Mouse (Mus musculus) heart, embryonic 11.5 days (tissue): ENCODE measurements at regions not wholly inside any gene's neighbourhood (a gene's known extent, or its start where the extent isn't known, plus 50 kb on each side); places are given as distances from the start of the nearest gene placed in this dataset.

ENCODE experiments used
- ATAC-seq: fragments of 200-750 bp; cut with Nextera tagmentation; replicated peaks from 2 replicates; pipeline ENCODE4 v1.8.0; 2017; ENCODE audit warnings: moderate library complexity; ENCODE audit not compliant: insufficient number of reproducible peaks, low FRiP score, low TSS enrichment
- H3K27ac ChIP-seq: fragments of 300-500 bp; sonication (generic); 2 replicates; pipeline ENCODE4 v1.5.1; 2014; ENCODE audit warnings: mild to moderate bottlenecking, low read depth, low read length
- H3K27me3 ChIP-seq: fragments of 300-500 bp; sonication (generic); 2 replicates; pipeline ENCODE4 v1.6.1; 2014; ENCODE audit warnings: mild to moderate bottlenecking, low read length, mixed read lengths; ENCODE audit not compliant: control insufficient read depth, insufficient read depth
- H3K36me3 ChIP-seq: fragments of 300-500 bp; sonication (generic); 2 replicates; pipeline ENCODE4 v1.6.1; 2014; ENCODE audit warnings: mild to moderate bottlenecking, low read length, moderate library complexity, mixed read lengths; ENCODE audit not compliant: control insufficient read depth, insufficient read depth
- H3K4me1 ChIP-seq: fragments of 300-500 bp; sonication (generic); 2 replicates; pipeline ENCODE4 v1.6.1; 2014; ENCODE audit warnings: low read length; ENCODE audit not compliant: control insufficient read depth, insufficient read depth
- H3K4me2 ChIP-seq: fragments of 300-500 bp; sonication (generic); 2 replicates; pipeline ENCODE4 v1.6.1; 2014; ENCODE audit warnings: mild to moderate bottlenecking, moderate library complexity
- H3K4me3 ChIP-seq: fragments of 300-500 bp; sonication (generic); 2 replicates; pipeline ENCODE4 v1.5.1; 2014; ENCODE audit warnings: low read depth, low read length
- H3K9ac ChIP-seq: fragments of 300-500 bp; sonication (generic); 2 replicates; pipeline ENCODE4 v1.6.1; 2014; ENCODE audit warnings: mild to moderate bottlenecking, low read depth, low read length, moderate library complexity
- H3K9me3 ChIP-seq: fragments of 300-500 bp; sonication (generic); replicated peaks from 2 replicates; pipeline ENCODE4 v1.6.1; 2016; ENCODE audit warnings: low read length; ENCODE audit not compliant: control insufficient read depth
- WGBS: fragments of 180-500 bp; shearing (Covaris S2); extraction: QIAGEN DNeasy Blood & Tissue Kit; methylation state at CpG from one replicate; pipeline ENCODE4 v1.1.7; 2014; ENCODE audit not compliant: insufficient replicate concordance; 5-methylcytosine and 5-hydroxymethylcytosine counted together

DNA sequence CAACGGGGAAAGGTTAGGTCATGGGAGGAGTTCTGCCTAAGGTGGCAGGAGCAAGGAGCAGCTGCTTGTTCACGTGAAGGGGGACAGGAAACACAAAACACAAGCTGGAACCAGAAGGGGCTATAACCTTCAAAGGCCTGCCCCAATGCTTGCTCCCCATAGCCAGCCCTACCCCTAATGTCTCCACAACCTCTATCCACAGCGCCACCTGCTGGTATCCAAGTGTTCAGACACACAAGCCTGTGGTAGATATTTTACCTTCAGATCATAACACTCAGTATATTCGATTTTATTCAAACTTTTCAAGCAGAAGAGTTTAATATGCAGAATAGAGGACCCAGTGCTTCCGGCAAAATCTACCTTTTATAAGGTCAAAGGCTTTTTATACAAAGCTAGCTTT lies 124.0 kb downstream of the Tex36 start:
- ATAC-seq: no peak
- H3K27me3 ChIP-seq: no peaks in the 10 kb centered on the region
- H3K9ac ChIP-seq: no peak overlapping the region
- H3K36me3 ChIP-seq: no peaks in the 10 kb centered on the region
- H3K9me3 ChIP-seq: no peaks in the 10 kb centered on the region
- no peak overlapping the region for H3K4me3 ChIP-seq
- H3K4me2 ChIP-seq: no peak overlapping the region
- WGBS: 69% methylated on average over 5 of the region's 5 CpGs
- H3K27ac ChIP-seq: no peak overlapping the region
- peaks cover 6% of the 10 kb centered on the region; the same call in 1 of the 2 replicates for H3K4me1 ChIP-seq

DNA sequence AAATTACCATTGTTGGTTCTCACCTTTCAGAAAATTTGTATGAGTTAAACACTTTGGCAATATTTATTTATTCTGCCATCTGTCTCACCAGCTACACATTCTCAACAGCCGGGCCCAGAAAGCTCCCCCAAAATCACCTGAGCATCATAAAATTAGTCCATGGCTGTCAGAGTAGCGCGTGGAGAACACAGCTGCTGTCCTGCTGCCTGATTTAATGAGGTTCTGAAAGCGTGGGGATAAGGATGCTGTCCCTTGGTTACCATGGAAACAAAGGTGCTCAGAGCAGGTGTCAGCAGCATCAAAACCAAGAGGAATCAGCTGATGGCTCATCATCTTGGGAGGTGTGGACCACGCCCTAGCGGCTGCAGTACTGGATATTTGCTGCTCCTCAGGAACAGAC lies 124.7 kb downstream of the Tex36 start:
- ATAC-seq: no peak
- no peaks in the 10 kb centered on the region for H3K36me3 ChIP-seq
- H3K4me3 ChIP-seq: no peak overlapping the region
- 92% methylated on average over 6 of the region's 6 CpGs for WGBS
- no peak overlapping the region for H3K4me2 ChIP-seq
- H3K9me3 ChIP-seq: no peaks in the 10 kb centered on the region
- H3K4me1 ChIP-seq: peaks cover 6% of the 10 kb centered on the region; the same call in 1 of the 2 replicates
- H3K27ac ChIP-seq: no peak overlapping the region
- H3K9ac ChIP-seq: no peak overlapping the region
- H3K27me3 ChIP-seq: no peaks in the 10 kb centered on the region

DNA sequence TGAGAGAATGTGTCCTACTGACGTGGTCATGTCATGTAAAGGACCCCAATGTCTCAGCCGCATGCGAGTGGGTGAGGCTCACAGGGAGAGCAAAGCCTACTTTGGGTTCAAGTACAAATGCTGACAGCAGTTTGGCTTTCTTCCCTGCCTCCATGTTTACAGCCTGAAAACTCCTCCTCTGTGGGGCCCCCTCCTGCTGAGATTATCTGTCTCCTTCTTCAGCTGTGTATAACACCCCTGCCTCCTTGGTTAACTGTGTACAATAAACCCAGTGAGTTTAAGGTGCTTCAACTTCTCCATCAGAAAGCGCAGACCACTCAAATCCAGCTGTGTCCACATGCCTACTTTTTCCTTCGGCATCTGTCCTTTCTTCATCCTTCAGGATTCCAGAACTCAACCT lies 130.3 kb downstream of the Tex36 start:
- no peak overlapping the region for H3K27ac ChIP-seq
- H3K27me3 ChIP-seq: no peaks in the 10 kb centered on the region
- no peak for ATAC-seq
- 82% methylated on average over 5 of the region's 5 CpGs for WGBS
- no peaks in the 10 kb centered on the region for H3K36me3 ChIP-seq
- no peak overlapping the region for H3K4me3 ChIP-seq
- H3K4me2 ChIP-seq: no peak overlapping the region
- H3K9me3 ChIP-seq: no peaks in the 10 kb centered on the region
- H3K4me1 ChIP-seq: peaks cover 5% of the 10 kb centered on the region; the same call in 1 of the 2 replicates
- H3K9ac ChIP-seq: no peak overlapping the region

DNA sequence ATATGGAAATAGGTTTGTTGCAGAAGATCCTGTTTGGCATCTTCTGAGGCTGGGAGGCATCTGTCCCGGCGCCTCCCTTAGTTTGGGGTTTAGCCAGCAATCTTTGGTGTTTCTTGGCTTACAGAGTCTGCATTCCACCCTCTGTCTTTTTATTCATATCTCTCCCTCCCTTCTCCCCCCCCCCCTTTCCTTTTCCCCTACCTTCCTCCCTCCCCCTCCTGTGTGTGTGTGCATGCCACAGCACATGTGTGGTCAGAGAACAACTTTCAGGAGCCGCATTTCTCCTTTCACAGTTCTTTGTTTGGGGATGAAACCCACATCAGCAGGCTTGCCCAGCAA lies 131.4 kb downstream of the Tex36 start:
- no peaks in the 10 kb centered on the region for H3K36me3 ChIP-seq
- peaks cover 5% of the 10 kb centered on the region; the same call in 1 of the 2 replicates for H3K4me1 ChIP-seq
- H3K27me3 ChIP-seq: no peaks in the 10 kb centered on the region
- no peak for ATAC-seq
- no peak overlapping the region for H3K27ac ChIP-seq
- H3K9ac ChIP-seq: no peak overlapping the region
- H3K9me3 ChIP-seq: no peaks in the 10 kb centered on the region
- no peak overlapping the region for H3K4me2 ChIP-seq
- 61% methylated on average over 3 of the region's 3 CpGs for WGBS
- no peak overlapping the region for H3K4me3 ChIP-seq

DNA sequence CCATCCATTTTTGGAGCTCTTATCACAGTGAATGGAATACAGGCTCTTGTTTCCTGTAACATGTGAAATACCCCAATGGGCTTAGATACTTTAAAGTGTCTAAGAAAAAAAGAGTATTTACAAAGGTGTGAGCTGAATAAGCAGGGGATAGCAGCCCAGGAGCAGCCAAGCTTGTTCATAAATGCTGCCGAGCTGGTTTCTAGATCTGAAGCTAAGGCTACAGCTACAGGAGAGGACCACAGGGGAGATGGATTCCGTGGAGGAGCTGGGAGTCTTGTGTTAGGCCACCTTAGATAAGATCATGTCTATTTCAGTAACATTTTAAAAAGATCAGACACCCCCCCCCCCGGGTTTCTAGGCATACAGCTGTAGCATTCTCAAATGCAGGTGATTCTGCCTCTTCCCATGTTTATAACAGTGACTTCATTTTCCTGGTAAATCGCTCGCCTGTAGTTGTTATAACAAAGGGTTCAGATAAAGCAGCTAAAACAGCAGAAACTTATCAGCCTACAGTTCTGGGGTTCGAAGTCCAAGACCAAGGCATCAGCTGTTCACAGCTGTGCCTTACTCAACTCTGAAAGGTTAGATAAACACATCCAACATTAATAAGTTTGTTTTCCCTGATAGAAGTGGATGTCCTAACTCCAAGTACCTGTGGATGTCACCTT lies 131.9 kb downstream of the Tex36 start:
- Histone ChIP-seq H3K9me3 (no peaks in the 10 kb centered on the region), H3K36me3 (no peaks in the 10 kb centered on the region), H3K4me1 (peaks cover 5% of the 10 kb centered on the region; the same call in 1 of the 2 replicates), H3K4me2 (no peak overlapping the region), H3K27me3 (no peaks in the 10 kb centered on the region), H3K9ac (no peak overlapping the region), H3K27ac (no peak overlapping the region), H3K4me3 (no peak overlapping the region)
- WGBS: 35% methylated on average over 6 of the region's 6 CpGs
- ATAC-seq: no peak

DNA sequence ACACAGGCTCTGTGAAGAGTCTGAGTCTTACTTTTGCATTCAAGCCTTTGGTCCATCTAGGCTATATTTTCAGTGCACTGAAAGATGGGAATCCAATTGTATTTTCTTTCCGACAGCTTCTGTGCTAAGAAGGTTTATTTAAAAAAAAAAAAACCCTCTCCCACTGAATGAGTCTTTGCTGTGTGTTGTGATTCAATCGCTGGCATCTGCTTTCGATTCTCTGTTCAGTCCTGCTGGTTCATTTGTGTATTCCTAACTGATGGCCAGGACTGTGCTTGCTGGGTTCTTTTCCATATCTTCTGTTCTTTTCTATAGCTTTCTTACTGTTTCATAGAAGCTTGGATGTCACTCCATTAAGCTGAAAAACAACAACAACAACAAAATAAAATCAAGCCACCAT lies 132.9 kb downstream of the Tex36 start:
- Histone ChIP-seq H3K4me1 (peaks cover 5% of the 10 kb centered on the region; the same call in 1 of the 2 replicates), H3K27ac (no peak overlapping the region), H3K4me2 (no peak overlapping the region), H3K36me3 (no peaks in the 10 kb centered on the region), H3K9ac (no peak overlapping the region), H3K9me3 (no peaks in the 10 kb centered on the region), H3K27me3 (no peaks in the 10 kb centered on the region), H3K4me3 (no peak overlapping the region)
- ATAC-seq: no peak
- 62% methylated on average over 3 of the region's 3 CpGs for WGBS

DNA sequence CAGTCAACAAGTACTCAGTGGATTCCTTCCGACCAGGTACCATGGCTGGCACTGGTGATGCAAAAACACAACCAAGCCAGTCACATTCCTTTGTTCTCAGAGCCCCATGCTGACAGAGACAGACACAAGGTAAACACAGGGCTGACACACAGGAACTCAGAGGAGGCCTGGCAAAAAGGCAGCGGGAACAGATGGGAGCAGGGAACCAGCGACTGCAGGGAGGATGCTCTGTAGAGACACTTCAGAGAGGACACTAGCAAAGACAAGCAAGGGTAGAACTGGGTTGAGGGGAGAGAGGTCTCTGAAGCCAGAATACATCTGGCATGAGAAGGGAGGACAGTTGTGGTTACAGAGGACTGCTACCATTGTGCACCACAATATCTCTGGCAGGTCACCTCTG lies 133.6 kb downstream of the Tex36 start:
- H3K9ac ChIP-seq: no peak overlapping the region
- H3K4me2 ChIP-seq: no peak overlapping the region
- 17% methylated on average over 3 of the region's 3 CpGs for WGBS
- ATAC-seq: no peak
- no peak overlapping the region for H3K4me3 ChIP-seq
- no peaks in the 10 kb centered on the region; the same call in 1 of the 2 replicates for H3K9me3 ChIP-seq
- no peak overlapping the region for H3K27ac ChIP-seq
- no peaks in the 10 kb centered on the region for H3K36me3 ChIP-seq
- H3K27me3 ChIP-seq: no peaks in the 10 kb centered on the region
- peaks cover 5% of the 10 kb centered on the region; the same call in 1 of the 2 replicates for H3K4me1 ChIP-seq

DNA sequence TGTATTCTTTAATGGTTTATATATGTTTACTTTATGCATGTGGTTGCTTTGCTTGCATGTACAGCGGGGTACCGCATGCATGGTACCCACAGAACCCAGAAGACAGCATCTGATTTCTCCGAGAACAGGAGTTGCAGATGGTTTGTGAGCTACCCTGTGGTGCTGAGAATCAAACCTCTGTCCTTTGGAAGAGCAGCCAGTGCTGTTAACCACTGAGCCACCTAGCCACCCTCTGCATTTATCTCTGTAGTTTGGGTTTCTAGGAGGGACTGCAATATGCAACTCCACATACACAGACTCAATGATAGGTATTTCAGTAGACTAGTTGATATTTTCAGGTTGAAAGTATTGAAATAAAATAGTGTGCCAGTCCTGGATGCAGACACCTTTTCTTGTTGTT lies 134.4 kb downstream of the Tex36 start:
- Histone ChIP-seq H3K9ac (no peak overlapping the region), H3K4me2 (no peak overlapping the region), H3K27ac (no peak overlapping the region), H3K4me3 (no peak overlapping the region), H3K9me3 (no peaks in the 10 kb centered on the region; the same call in 1 of the 2 replicates), H3K4me1 (peaks cover 5% of the 10 kb centered on the region; the same call in 1 of the 2 replicates), H3K27me3 (no peaks in the 10 kb centered on the region), H3K36me3 (no peaks in the 10 kb centered on the region)
- 82% methylated on average over 3 of the region's 3 CpGs for WGBS
- no peak for ATAC-seq

DNA sequence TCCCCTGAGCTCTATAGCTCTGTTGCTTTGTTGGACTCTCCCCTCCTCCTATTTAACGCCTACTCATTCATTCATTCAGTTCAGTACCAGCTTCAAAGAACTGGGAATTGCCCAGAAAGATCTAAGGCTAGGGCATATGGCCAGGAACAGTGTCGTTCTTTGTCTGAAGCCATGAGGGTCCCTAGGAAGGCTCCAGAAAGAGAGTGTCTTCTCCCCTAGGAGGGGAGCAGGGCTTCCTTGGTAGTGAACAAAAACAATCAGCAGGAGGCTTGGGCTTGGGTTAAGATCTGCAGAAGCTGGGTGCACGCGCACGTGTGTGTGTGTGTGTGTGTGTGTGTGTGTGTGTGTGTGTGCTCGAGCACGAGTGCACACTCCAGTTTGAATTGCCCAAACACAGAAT lies 142.7 kb downstream of the Tex36 start:
- no peak for ATAC-seq
- no peak overlapping the region for H3K27ac ChIP-seq
- H3K27me3 ChIP-seq: no peaks in the 10 kb centered on the region
- no peaks in the 10 kb centered on the region for H3K36me3 ChIP-seq
- H3K9me3 ChIP-seq: no peaks in the 10 kb centered on the region; the same call in 1 of the 2 replicates
- no peak overlapping the region for H3K9ac ChIP-seq
- 68% methylated on average over 7 of the region's 7 CpGs for WGBS
- H3K4me1 ChIP-seq: no peaks in the 10 kb centered on the region
- no peak overlapping the region for H3K4me3 ChIP-seq
- no peak overlapping the region for H3K4me2 ChIP-seq
